Mouse (Mus musculus) limb, embryonic 14.5 days (tissue): ENCODE data around the gene Sytl3. TPM values are rescaled to one million over a fixed set of nuclear protein-coding genes. Genes with fewer than 3 reads are reported as not detected.
A peak's percentile ranks its signal among the peaks of the same experiment; 100 is the strongest.

Experiments
- ATAC-seq: fragments of 200-750 bp; cut with Nextera tagmentation; 2 replicates; pipeline ENCODE4 v1.8.0; 2017; ENCODE audit warnings: low read depth, moderate number of reproducible peaks, moderate TSS enrichment; ENCODE audit not compliant: low FRiP score
- DNase-seq: peaks from one replicate; pipeline ENCODE4 v3.0.0-alpha.2; 2015; ENCODE audit warnings: low spot score
- H3K27ac ChIP-seq: fragments of 300-500 bp; sonication (generic); replicated peaks from 2 replicates; pipeline ENCODE4 v1.5.1; 2014; ENCODE audit warnings: low read depth, mild to moderate bottlenecking, low read length, moderate library complexity, mixed read lengths
- H3K27me3 ChIP-seq: fragments of 300-500 bp; sonication (generic); 2 replicates; pipeline ENCODE4 v1.6.1; 2014; ENCODE audit warnings: low read length, mixed read lengths; ENCODE audit not compliant: control insufficient read depth, insufficient read depth
- H3K36me3 ChIP-seq: fragments of 300-500 bp; sonication (generic); 2 replicates; pipeline ENCODE4 v1.6.1; 2014; ENCODE audit warnings: mild to moderate bottlenecking, low read length, moderate library complexity, mixed read lengths; ENCODE audit not compliant: control insufficient read depth, insufficient read depth
- H3K4me1 ChIP-seq: fragments of 300-500 bp; sonication (generic); 2 replicates; pipeline ENCODE4 v1.6.1; 2014; ENCODE audit warnings: antibody characterized with exemption, low read length, mixed read lengths; ENCODE audit not compliant: control insufficient read depth, insufficient read depth
- H3K4me2 ChIP-seq: fragments of 300-500 bp; sonication (generic); replicated peaks from 2 replicates; pipeline ENCODE4 v1.6.1; 2014; ENCODE audit warnings: low read depth, mild to moderate bottlenecking, low read length, moderate library complexity; ENCODE audit not compliant: severe bottlenecking
- H3K4me3 ChIP-seq: fragments of 300-500 bp; sonication (generic); replicated peaks from 2 replicates; pipeline ENCODE4 v1.5.1; 2014; ENCODE audit warnings: low read length
- H3K9ac ChIP-seq: fragments of 300-500 bp; sonication (generic); 2 replicates; pipeline ENCODE4 v1.6.1; 2014; ENCODE audit warnings: mild to moderate bottlenecking, low read depth, low read length, moderate library complexity; ENCODE audit not compliant: severe bottlenecking
- H3K9me3 ChIP-seq: fragments of 300-500 bp; sonication (generic); 2 replicates; pipeline ENCODE4 v1.6.1; 2016; ENCODE audit warnings: low read length; ENCODE audit not compliant: control insufficient read depth
- POLR2A ChIP-seq: fragments of 200-500 bp; IDR thresholded peaks from 2 replicates; pipeline ENCODE4 v1.8.0; 2012; ENCODE audit warnings: inconsistent platforms, mild to moderate bottlenecking, moderate library complexity, borderline replicate concordance; ENCODE audit not compliant: insufficient read depth, insufficient read length; ENCODE audit errors: extremely low read depth
- WGBS: fragments of 180-500 bp; shearing (Covaris S2); extraction: QIAGEN DNeasy Blood & Tissue Kit; methylation state at CpG from one replicate; pipeline ENCODE4 v1.1.7; 2014; 5-methylcytosine and 5-hydroxymethylcytosine counted together
- polyA plus RNA-seq, 2 experiments: library from polyadenylated mRNA; depleted of rRNA in 1 of 2; stranded (reverse) in 1 of 2; unstranded in 1 of 2; fragments of >200 nt; fragmentation: Nextera tagmentation in 1 of 2; extraction: Ambion mirVana in 1 of 2; gene quantifications; 2 replicates each; pipeline versions ENCODE4 v1.2.1 to v1.2.3; 2012 to 2014

Gene Sytl3
- polyA plus RNA-seq, 2 experiments: 0.10 to 0.26 TPM

- Histone ChIP-seq H3K4me1 (peaks cover 21% of the 10 kb centered on the region), H3K36me3 (no peaks in the 10 kb centered on the region), H3K9me3 (no peaks in the 10 kb centered on the region), H3K9ac (no peak overlapping the region), H3K27me3 (no peaks in the 10 kb centered on the region), H3K27ac (no peak overlapping the region), H3K4me3 (no peak overlapping the region), H3K4me2 (no peak overlapping the region)
- WGBS: 42% methylated on average over 6 of the region's 6 CpGs
- no peak for DNase-seq
- no peak for TF ChIP-seq POLR2A
- ATAC-seq: no peak
These were observed 117.2 kb downstream of the Sytl3 start for GRCm38 (mm10) chr17:6776123-6776522.

- no peak for DNase-seq
- no peak overlapping the region for H3K4me3 ChIP-seq
- H3K27ac ChIP-seq: no peak overlapping the region
- H3K9me3 ChIP-seq: no peaks in the 10 kb centered on the region
- no peak overlapping the region for H3K9ac ChIP-seq
- no peaks in the 10 kb centered on the region for H3K36me3 ChIP-seq
- ATAC-seq: no peak
- H3K4me2 ChIP-seq: no peak overlapping the region
- WGBS: 42% methylated on average over 5 of the region's 5 CpGs
- peaks cover 17% of the 10 kb centered on the region for H3K4me1 ChIP-seq
- no peak for TF ChIP-seq POLR2A
- H3K27me3 ChIP-seq: no peaks in the 10 kb centered on the region
These were observed 117.7 kb downstream of the Sytl3 start for GRCm38 (mm10) chr17:6776576-6776975.

GRCm38 (mm10) chr17:6777061-6777460 lies 118.2 kb downstream of the Sytl3 start:
- ATAC-seq (no peak), DNase-seq (no peak)
- no peaks in the 10 kb centered on the region for H3K9me3 ChIP-seq
- WGBS: 73% methylated on average over 6 of the region's 6 CpGs
- H3K4me2 ChIP-seq: no peak overlapping the region
- no peak overlapping the region for H3K4me3 ChIP-seq
- TF ChIP-seq POLR2A: no peak
- H3K36me3 ChIP-seq: no peaks in the 10 kb centered on the region
- H3K27ac ChIP-seq: no peak overlapping the region
- no peaks in the 10 kb centered on the region for H3K27me3 ChIP-seq
- H3K9ac ChIP-seq: no peak overlapping the region
- H3K4me1 ChIP-seq: peaks cover 16% of the 10 kb centered on the region

GRCm38 (mm10) chr17:6777629-6778331 lies 118.9 kb downstream of the Sytl3 start:
- Histone ChIP-seq H3K27me3 (no peaks in the 10 kb centered on the region), H3K27ac (no peak overlapping the region), H3K9ac (no peak overlapping the region), H3K36me3 (no peaks in the 10 kb centered on the region), H3K4me2 (peak overlapping the region; percentile 74; the same call in 1 of the 2 replicates), H3K4me3 (peak overlapping the region; percentile 42), H3K4me1 (peaks cover 16% of the 10 kb centered on the region), H3K9me3 (no peaks in the 10 kb centered on the region)
- WGBS: 66% methylated on average over 12 of the region's 12 CpGs
- no peak for TF ChIP-seq POLR2A
- ATAC-seq: no peak
- DNase-seq: no peak

- Histone ChIP-seq H3K9ac (peak overlapping the region; percentile 44; the same call in 1 of the 2 replicates), H3K4me1 (peaks cover 16% of the 10 kb centered on the region), H3K4me2 (peak overlapping the region; percentile 74), H3K27me3 (no peaks in the 10 kb centered on the region), H3K27ac (peak overlapping the region; percentile 16), H3K4me3 (peak overlapping the region; percentile 42), H3K36me3 (no peaks in the 10 kb centered on the region), H3K9me3 (no peaks in the 10 kb centered on the region)
- no peak for TF ChIP-seq POLR2A
- DNase-seq (peak; percentile 63), ATAC-seq (peak; percentile 11; the same call in 1 of the 2 replicates)
- WGBS: 2% methylated on average over 9 of the region's 9 CpGs
These were observed 119.4 kb downstream of the Sytl3 start for GRCm38 (mm10) chr17:6778332-6778683.
